Mouse (Mus musculus) bone marrow macrophage, adult 2 months (primary cell): Measurements from ENCODE around the gene Ntrk3.

ENCODE experiments used
- CTCF ChIP-seq: IDR thresholded peaks from 2 replicates; pipeline ENCODE4 v1.5.1; 2012; ENCODE audit warnings: low read depth, mild to moderate bottlenecking, low read length, moderate library complexity
- POLR2A ChIP-seq: IDR thresholded peaks from 2 replicates; pipeline ENCODE4 v1.6.1; 2012; ENCODE audit warnings: mild to moderate bottlenecking, low read depth, low read length, borderline replicate concordance

DNA sequence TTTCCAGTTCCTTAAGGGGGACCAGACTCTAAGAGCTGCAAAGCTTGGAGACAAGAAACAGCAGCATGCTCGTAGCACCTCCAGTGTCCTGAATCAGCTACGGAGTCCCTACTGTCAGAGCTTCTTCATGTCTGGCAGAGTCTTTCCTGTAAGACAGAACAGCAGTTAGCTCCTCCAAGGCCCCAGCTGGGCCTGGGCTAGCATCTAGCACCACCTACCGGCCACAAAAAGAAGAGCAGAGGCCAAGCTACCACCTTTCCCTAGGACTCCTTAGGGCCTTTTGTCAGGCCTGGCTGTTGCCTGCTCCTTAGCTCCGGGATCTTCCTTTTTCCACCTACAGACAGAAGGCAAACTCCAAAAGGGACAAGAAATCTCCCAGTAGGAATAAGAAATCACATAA lies 141.9 kb downstream of the Ntrk3 start:
- TF ChIP-seq POLR2A = no peak
- TF ChIP-seq CTCF = peak; percentile 37; the same call in 1 of the 2 replicates
